18 mouse cellular contexts compared by ENCODE assay signal in genomic region chr7:101166568-101166967, GRCm38 (mm10).
DNase-seq lines count a peak whose midpoint lies in the region; ATAC-seq lines count a peak whose summit lies in the region.
"Had no signal": no experiment of that assay in that cellular context is flagged by ENCODE, and none has a peak within 500 bp of the region (broad histone marks: within the 10 kb centered on the region; RNA-seq: fewer than 3 reads in every experiment).

No protein-coding gene starts in this region.

- DNase-seq in hindbrain, embryonic 10.5 days (ENCODE audit: low spot score) = no peak
- DNase-seq in midbrain, embryonic 11.5 days (ENCODE audit: low spot score, missing footprints) = peak; percentile 68
- DNase-seq in left cerebral cortex, adult 11 months (ENCODE audit: low spot score) = no peak
- DNase-seq: cerebellum, adult 9-11 months; kidney, postnatal 14 days; thymus, adult 2 months had no signal

- H3K36me3 ChIP-seq in hindbrain, embryonic 10.5 days = no peaks in the 10 kb centered on the region; the same call in 1 of the 2 replicates
- H3K36me3 ChIP-seq in hindbrain, embryonic 13.5 days = no peaks in the 10 kb centered on the region
- H3K36me3 ChIP-seq in midbrain, embryonic 11.5 days (ENCODE audit: control insufficient read depth, insufficient read depth, low read length) = no peaks in the 10 kb centered on the region
- no peaks in the 10 kb centered on the region for H3K36me3 ChIP-seq in midbrain, embryonic 16.5 days (ENCODE audit: control insufficient read depth, insufficient read depth, low read length)
- no peaks in the 10 kb centered on the region for H3K36me3 ChIP-seq in hindbrain, embryonic 15.5 days
- H3K36me3 ChIP-seq in liver, embryonic 16.5 days (ENCODE audit: control insufficient read depth, insufficient read depth) = no peaks in the 10 kb centered on the region
- H3K36me3 ChIP-seq: embryonic facial prominence, embryonic 10.5 days; forebrain, embryonic 15.5 days; limb, embryonic 13.5 days; lung, embryonic 15.5 days; midbrain, embryonic 12.5 days had no signal

- 0 out of 2 replicates have a peak overlapping the region, but pooled peaks have one; percentile 16 for H3K27ac ChIP-seq in hindbrain, embryonic 10.5 days
- no peak overlapping the region for H3K27ac ChIP-seq in hindbrain, embryonic 13.5 days
- no peak overlapping the region for H3K27ac ChIP-seq in midbrain, embryonic 11.5 days (ENCODE audit: low read depth, low read length)
- no peak overlapping the region for H3K27ac ChIP-seq in midbrain, embryonic 16.5 days (ENCODE audit: low read length)
- H3K27ac ChIP-seq in hindbrain, embryonic 15.5 days (replicated peaks) = no peak overlapping the region
- no peak overlapping the region for H3K27ac ChIP-seq in liver, embryonic 16.5 days (ENCODE audit: low read length)
- H3K27ac ChIP-seq: embryonic facial prominence, embryonic 10.5 days; forebrain, embryonic 15.5 days; limb, embryonic 13.5 days; lung, embryonic 15.5 days; macrophage; midbrain, embryonic 12.5 days had no signal

- no peak overlapping the region for H3K9ac ChIP-seq in hindbrain, embryonic 13.5 days
- no peak overlapping the region for H3K9ac ChIP-seq in midbrain, embryonic 11.5 days (ENCODE audit: low read length)
- H3K9ac ChIP-seq in midbrain, embryonic 16.5 days (ENCODE audit: low read depth, low read length) = no peak overlapping the region
- no peak overlapping the region for H3K9ac ChIP-seq in hindbrain, embryonic 15.5 days
- H3K9ac ChIP-seq in liver, embryonic 16.5 days (ENCODE audit: low read depth, low read length) = no peak overlapping the region
- H3K9ac ChIP-seq: forebrain, embryonic 15.5 days; limb, embryonic 13.5 days; lung, embryonic 15.5 days; midbrain, embryonic 12.5 days had no signal

- H3K4me2 ChIP-seq in hindbrain, embryonic 13.5 days = no peak overlapping the region
- H3K4me2 ChIP-seq in midbrain, embryonic 11.5 days = no peak overlapping the region
- no peak overlapping the region for H3K4me2 ChIP-seq in midbrain, embryonic 16.5 days (ENCODE audit: low read length)
- no peak overlapping the region for H3K4me2 ChIP-seq in hindbrain, embryonic 15.5 days
- no peak overlapping the region for H3K4me2 ChIP-seq in liver, embryonic 16.5 days (ENCODE audit: low read depth, low read length)
- H3K4me2 ChIP-seq: forebrain, embryonic 15.5 days; limb, embryonic 13.5 days; lung, embryonic 15.5 days; midbrain, embryonic 12.5 days had no signal

- 16% methylated on average over 2 of the region's 2 CpGs for WGBS in hindbrain, embryonic 10.5 days
- 25% methylated on average over 2 of the region's 2 CpGs for WGBS in hindbrain, embryonic 13.5 days
- 30% methylated on average over 2 of the region's 2 CpGs for WGBS in midbrain, embryonic 11.5 days
- WGBS in midbrain, embryonic 16.5 days = 47% methylated on average over 2 of the region's 2 CpGs
- 32% methylated on average over 2 of the region's 2 CpGs for WGBS in hindbrain, embryonic 15.5 days
- 39% methylated on average over 2 of the region's 2 CpGs for WGBS in liver, embryonic 16.5 days (ENCODE audit: insufficient replicate concordance)

- no peak overlapping the region for H3K4me3 ChIP-seq in hindbrain, embryonic 10.5 days
- H3K4me3 ChIP-seq in hindbrain, embryonic 13.5 days = no peak overlapping the region
- no peak overlapping the region for H3K4me3 ChIP-seq in midbrain, embryonic 11.5 days (ENCODE audit: low read depth, low read length)
- no peak overlapping the region for H3K4me3 ChIP-seq in midbrain, embryonic 16.5 days (ENCODE audit: low read depth, low read length)
- H3K4me3 ChIP-seq in hindbrain, embryonic 15.5 days = no peak overlapping the region
- no peak overlapping the region for H3K4me3 ChIP-seq in liver, embryonic 16.5 days (ENCODE audit: low read depth, low read length)
- H3K4me3 ChIP-seq: embryonic facial prominence, embryonic 10.5 days; forebrain, embryonic 15.5 days; limb, embryonic 13.5 days; lung, embryonic 15.5 days; midbrain, embryonic 12.5 days; myocyte had no signal

- H3K4me1 ChIP-seq in hindbrain, embryonic 10.5 days (replicated peaks) = peaks cover 13% of the 10 kb centered on the region
- H3K4me1 ChIP-seq in hindbrain, embryonic 13.5 days (replicated peaks) = peaks cover 7% of the 10 kb centered on the region; the same call in 1 of the 2 replicates
- H3K4me1 ChIP-seq in midbrain, embryonic 11.5 days (ENCODE audit: control insufficient read depth, insufficient read depth, low read length) = no peaks in the 10 kb centered on the region
- no peaks in the 10 kb centered on the region for H3K4me1 ChIP-seq in midbrain, embryonic 16.5 days (ENCODE audit: control insufficient read depth, insufficient read depth, low read length)
- no peaks in the 10 kb centered on the region for H3K4me1 ChIP-seq in hindbrain, embryonic 15.5 days (replicated peaks)
- no peaks in the 10 kb centered on the region for H3K4me1 ChIP-seq in liver, embryonic 16.5 days (ENCODE audit: control insufficient read depth, low read depth, low read length)
- H3K4me1 ChIP-seq: limb, embryonic 13.5 days; lung, embryonic 15.5 days had no signal

- no peak for ATAC-seq in hindbrain, embryonic 13.5 days (ENCODE audit: low FRiP score)
- ATAC-seq in midbrain, embryonic 11.5 days (ENCODE audit: low FRiP score) = 0 out of 2 replicates have a peak, but pooled peaks have one; percentile 24
- ATAC-seq in midbrain, embryonic 16.5 days = no peak
- ATAC-seq in hindbrain, embryonic 15.5 days (ENCODE audit: low FRiP score, low read depth) = peak; percentile 69; the same call in 1 of the 2 replicates
- ATAC-seq in liver, embryonic 16.5 days (ENCODE audit: low read depth) = 0 out of 2 replicates have a peak, but pooled peaks have one; percentile 24
- ATAC-seq in frontal cortex, adult (ENCODE audit: low TSS enrichment) = no peak
- ATAC-seq: forebrain, embryonic 15.5 days had no signal

- no peaks in the 10 kb centered on the region for H3K9me3 ChIP-seq in hindbrain, embryonic 10.5 days
- H3K9me3 ChIP-seq in hindbrain, embryonic 13.5 days = no peaks in the 10 kb centered on the region
- no peaks in the 10 kb centered on the region for H3K9me3 ChIP-seq in midbrain, embryonic 11.5 days (ENCODE audit: control insufficient read depth, low read length)
- no peaks in the 10 kb centered on the region for H3K9me3 ChIP-seq in midbrain, embryonic 16.5 days (replicated peaks; ENCODE audit: control insufficient read depth, low read length, poor library complexity, severe bottlenecking)
- H3K9me3 ChIP-seq in hindbrain, embryonic 15.5 days = no peaks in the 10 kb centered on the region
- H3K9me3 ChIP-seq in liver, embryonic 16.5 days (replicated peaks; ENCODE audit: control insufficient read depth, low read length) = no peaks in the 10 kb centered on the region
- H3K9me3 ChIP-seq: embryonic facial prominence, embryonic 10.5 days; forebrain, embryonic 15.5 days; limb, embryonic 13.5 days; lung, embryonic 15.5 days; midbrain, embryonic 12.5 days had no signal

- no peaks in the 10 kb centered on the region for H3K27me3 ChIP-seq in hindbrain, embryonic 10.5 days (ENCODE audit: insufficient read depth, poor library complexity, severe bottlenecking)
- no peaks in the 10 kb centered on the region for H3K27me3 ChIP-seq in hindbrain, embryonic 13.5 days
- no peaks in the 10 kb centered on the region for H3K27me3 ChIP-seq in midbrain, embryonic 11.5 days (ENCODE audit: control insufficient read depth, insufficient read depth, low read length)
- no peaks in the 10 kb centered on the region for H3K27me3 ChIP-seq in midbrain, embryonic 16.5 days (ENCODE audit: control insufficient read depth, insufficient read depth, low read depth, low read length)
- no peaks in the 10 kb centered on the region for H3K27me3 ChIP-seq in hindbrain, embryonic 15.5 days
- no peaks in the 10 kb centered on the region for H3K27me3 ChIP-seq in liver, embryonic 16.5 days (ENCODE audit: control insufficient read depth, insufficient read depth, low read depth, low read length)
- H3K27me3 ChIP-seq: forebrain, embryonic 15.5 days; limb, embryonic 13.5 days; lung, embryonic 15.5 days; midbrain, embryonic 12.5 days had no signal

Comparison
In these comparisons a context has a peak if more than half of its experiments do, and no peak if none do; other contexts are left out.
1. ATAC-seq: peak in midbrain, embryonic 11.5 days (single experiment), hindbrain, embryonic 15.5 days (single experiment) and liver, embryonic 16.5 days (single experiment); none in hindbrain, embryonic 13.5 days (single experiment), midbrain, embryonic 16.5 days (single experiment) and frontal cortex, adult (single experiment).